Mouse (Mus musculus) forebrain, embryonic 15.5 days (tissue): ENCODE data around the gene Glud1. TPM values are rescaled to one million over a fixed set of nuclear protein-coding genes. Genes with fewer than 3 reads are reported as not detected.

Experiments used
- ATAC-seq: fragments of 200-750 bp; cut with Nextera tagmentation; replicated peaks from 2 replicates; pipeline ENCODE4 v1.8.0; 2017; ENCODE audit warnings: mild to moderate bottlenecking, moderate TSS enrichment, moderate library complexity
- H3K27ac ChIP-seq: fragments of 300-500 bp; sonication (generic); replicated peaks from 2 replicates; pipeline ENCODE4 v1.5.1; 2015; ENCODE audit warnings: mild to moderate bottlenecking, inconsistent platforms
- H3K27me3 ChIP-seq: fragments of 300-500 bp; sonication (generic); 2 replicates; pipeline ENCODE4 v1.6.1; 2015; ENCODE audit warnings: inconsistent platforms
- H3K36me3 ChIP-seq: fragments of 300-500 bp; sonication (generic); 2 replicates; pipeline ENCODE4 v1.6.1; 2015; ENCODE audit warnings: mild to moderate bottlenecking, inconsistent platforms
- H3K4me1 ChIP-seq: fragments of 300-500 bp; sonication (generic); 2 replicates; pipeline ENCODE4 v1.6.1; 2015; ENCODE audit warnings: inconsistent platforms
- H3K4me2 ChIP-seq: fragments of 300-500 bp; sonication (generic); replicated peaks from 2 replicates; pipeline ENCODE4 v1.6.1; 2015; ENCODE audit warnings: mild to moderate bottlenecking, inconsistent platforms
- H3K4me3 ChIP-seq: fragments of 300-500 bp; sonication (generic); 2 replicates; pipeline ENCODE4 v1.5.1; 2015; ENCODE audit warnings: mild to moderate bottlenecking, inconsistent platforms
- H3K9ac ChIP-seq: fragments of 300-500 bp; sonication (generic); replicated peaks from 2 replicates; pipeline ENCODE4 v1.6.1; 2015; ENCODE audit warnings: mild to moderate bottlenecking, inconsistent platforms
- H3K9me3 ChIP-seq: fragments of 300-500 bp; sonication (generic); 2 replicates; pipeline ENCODE4 v1.6.1; 2016; ENCODE audit warnings: inconsistent platforms
- WGBS: fragments of 180-500 bp; shearing (Covaris S2); methylation state at CpG from one replicate; pipeline ENCODE4 v1.1.7; 2015; ENCODE audit warnings: mixed read lengths; 5-methylcytosine and 5-hydroxymethylcytosine counted together
- polyA plus RNA-seq: library from polyadenylated mRNA; unstranded; fragments of >200 nt; fragmentation: Nextera tagmentation; extraction: Ambion mirVana; gene quantifications from 2 replicates; pipeline ENCODE4 v1.2.1, GENCODE M21; 2015

The Glud1 gene
- polyA plus RNA-seq, 1 experiment from 2014 or later: 100 TPM

DNA sequence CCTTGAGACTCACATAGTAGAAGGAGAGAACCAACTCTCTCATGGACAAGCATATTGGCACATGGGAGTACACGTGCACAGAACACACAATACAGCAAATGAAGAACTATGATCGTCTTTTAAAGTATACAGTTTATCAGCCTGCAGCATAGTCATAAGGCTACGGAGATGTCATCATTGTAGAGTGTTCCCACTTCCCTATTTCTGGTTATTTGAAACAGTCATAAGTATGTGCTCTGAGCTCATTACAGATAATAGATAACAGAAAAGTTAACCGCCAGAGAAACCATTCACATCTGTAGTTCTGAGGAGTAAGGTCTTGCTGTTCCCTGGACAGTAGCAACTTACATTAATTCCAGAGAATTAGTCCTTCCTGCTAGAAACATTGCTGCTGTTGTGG lies 32.6 kb downstream of the Glud1 start:
- H3K27ac ChIP-seq: no peak overlapping the region
- no peaks in the 10 kb centered on the region for H3K4me1 ChIP-seq
- H3K9ac ChIP-seq: no peak overlapping the region
- no peak overlapping the region for H3K4me3 ChIP-seq
- 93% methylated on average over 4 of the region's 4 CpGs for WGBS
- ATAC-seq: no peak
- H3K27me3 ChIP-seq: no peaks in the 10 kb centered on the region
- no peak overlapping the region for H3K4me2 ChIP-seq
- H3K9me3 ChIP-seq: no peaks in the 10 kb centered on the region
- peaks cover 55% of the 10 kb centered on the region for H3K36me3 ChIP-seq

DNA sequence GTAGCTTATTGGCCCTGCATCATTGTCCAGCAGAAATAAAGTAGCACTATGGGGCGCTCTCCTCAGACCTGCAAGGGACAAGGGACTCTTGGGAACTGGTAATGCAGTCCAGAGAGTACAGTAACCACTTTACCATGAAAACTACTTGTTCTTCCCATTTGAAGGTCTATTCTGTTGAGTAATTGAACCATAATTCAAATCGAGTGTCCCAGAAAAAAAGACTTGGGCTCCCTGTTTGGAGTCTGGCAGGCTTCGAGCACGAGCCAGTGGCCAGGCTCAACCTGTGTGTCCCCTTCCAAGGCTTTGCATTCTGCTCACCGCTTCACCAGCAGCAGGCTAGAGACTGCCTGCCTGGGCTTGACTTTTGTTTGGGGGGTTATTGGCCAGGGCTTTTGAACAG lies 33.8 kb downstream of the Glud1 start:
- H3K9me3 ChIP-seq: no peaks in the 10 kb centered on the region
- no peaks in the 10 kb centered on the region for H3K4me1 ChIP-seq
- H3K27ac ChIP-seq: no peak overlapping the region
- 65% methylated on average over 5 of the region's 5 CpGs for WGBS
- ATAC-seq: no peak
- no peak overlapping the region for H3K4me3 ChIP-seq
- no peak overlapping the region for H3K4me2 ChIP-seq
- H3K36me3 ChIP-seq: peaks cover 43% of the 10 kb centered on the region
- no peak overlapping the region for H3K9ac ChIP-seq
- H3K27me3 ChIP-seq: no peaks in the 10 kb centered on the region

DNA sequence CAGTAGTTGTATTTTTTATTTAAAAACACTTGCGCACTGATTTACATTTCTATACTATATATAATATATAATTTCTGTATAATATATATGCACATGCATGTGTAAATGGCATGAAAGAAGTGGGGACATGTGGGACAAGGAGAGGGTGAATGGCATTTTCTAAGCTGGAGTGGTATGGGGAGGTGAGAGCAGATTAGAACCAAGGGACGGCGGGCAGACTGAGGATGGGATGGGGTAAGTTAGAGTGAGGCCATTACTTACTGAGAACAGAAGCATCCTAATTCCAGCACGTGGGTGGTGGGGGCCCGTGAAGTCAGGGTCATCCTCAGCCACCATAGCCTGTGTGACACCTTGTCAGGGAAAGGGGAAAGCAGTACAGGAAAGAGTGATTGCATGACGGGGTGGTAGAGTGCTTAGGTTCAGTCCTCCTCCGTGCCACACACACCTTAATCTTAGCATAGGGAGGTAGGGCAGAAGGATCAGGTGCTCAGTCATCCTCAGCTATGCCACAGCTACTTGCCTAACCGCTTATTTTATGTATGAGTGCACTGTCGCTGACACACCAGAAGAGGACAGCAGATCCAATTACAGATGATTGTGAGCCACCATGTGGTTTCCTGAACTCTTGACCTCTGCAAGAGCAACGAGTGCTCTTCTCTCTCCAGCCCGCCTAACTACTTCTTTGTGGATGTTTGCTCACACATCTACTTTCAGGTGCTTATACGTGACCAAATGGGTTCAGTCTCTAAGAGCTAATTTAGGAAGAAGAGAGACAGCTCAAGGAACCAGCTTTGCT lies 35.4 kb downstream of the Glud1 start:
- Histone ChIP-seq H3K9ac (no peak overlapping the region), H3K4me1 (no peaks in the 10 kb centered on the region), H3K27me3 (no peaks in the 10 kb centered on the region), H3K4me3 (no peak overlapping the region), H3K36me3 (peaks cover 30% of the 10 kb centered on the region), H3K9me3 (no peaks in the 10 kb centered on the region), H3K4me2 (no peak overlapping the region), H3K27ac (no peak overlapping the region)
- ATAC-seq: peak; percentile 46; the same call in 1 of the 2 replicates
- WGBS: 67% methylated on average over 12 of the region's 12 CpGs

DNA sequence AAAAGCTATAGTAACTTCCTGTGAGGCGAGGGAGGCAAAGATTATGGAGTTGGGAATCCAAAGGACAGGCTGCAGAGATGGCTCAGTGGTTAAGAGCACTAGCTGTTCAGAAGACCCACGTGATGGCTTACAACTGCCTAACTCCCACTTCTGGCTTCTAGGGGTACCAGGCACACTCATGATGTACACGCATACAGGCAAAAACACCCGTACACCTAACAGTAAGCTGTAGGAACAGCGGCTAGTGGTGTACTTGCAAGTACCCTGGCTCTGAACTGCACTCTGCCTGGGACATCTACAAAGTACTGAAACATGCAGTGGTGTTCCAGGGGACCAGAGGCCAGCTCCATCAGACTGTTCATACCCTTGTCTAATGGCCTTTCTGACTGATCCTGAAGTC lies 36.6 kb downstream of the Glud1 start:
- Histone ChIP-seq H3K4me1 (no peaks in the 10 kb centered on the region), H3K27ac (no peak overlapping the region), H3K4me3 (no peak overlapping the region), H3K27me3 (no peaks in the 10 kb centered on the region), H3K9me3 (no peaks in the 10 kb centered on the region), H3K4me2 (no peak overlapping the region), H3K9ac (no peak overlapping the region), H3K36me3 (peaks cover 20% of the 10 kb centered on the region)
- no peak for ATAC-seq
- 90% methylated on average over 5 of the region's 5 CpGs for WGBS

DNA sequence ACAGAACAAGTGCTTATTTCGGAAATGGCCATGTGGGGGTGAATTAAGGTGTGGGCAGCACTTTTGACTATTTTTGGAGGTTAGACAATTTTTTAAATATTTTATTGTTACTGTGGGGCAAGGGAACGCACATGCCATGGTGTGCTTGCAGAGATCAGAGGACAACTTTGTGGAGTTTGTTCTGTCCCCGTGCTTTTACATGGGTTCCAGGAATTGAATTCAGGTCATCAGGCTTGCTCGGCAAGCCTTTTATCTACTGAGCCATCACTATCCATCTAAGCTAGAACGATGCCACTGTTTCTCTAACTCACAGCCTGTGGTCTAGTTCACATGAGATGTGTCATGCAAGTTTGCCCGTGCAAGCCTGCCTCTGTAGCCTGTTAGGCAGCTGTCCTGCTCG lies 37.8 kb downstream of the Glud1 start:
- no peak for ATAC-seq
- H3K36me3 ChIP-seq: peaks cover 8% of the 10 kb centered on the region
- H3K9ac ChIP-seq: no peak overlapping the region
- H3K4me3 ChIP-seq: no peak overlapping the region
- WGBS: 84% methylated on average over 7 of the region's 7 CpGs
- no peaks in the 10 kb centered on the region for H3K9me3 ChIP-seq
- no peak overlapping the region for H3K4me2 ChIP-seq
- H3K4me1 ChIP-seq: no peaks in the 10 kb centered on the region
- H3K27ac ChIP-seq: no peak overlapping the region
- no peaks in the 10 kb centered on the region for H3K27me3 ChIP-seq

DNA sequence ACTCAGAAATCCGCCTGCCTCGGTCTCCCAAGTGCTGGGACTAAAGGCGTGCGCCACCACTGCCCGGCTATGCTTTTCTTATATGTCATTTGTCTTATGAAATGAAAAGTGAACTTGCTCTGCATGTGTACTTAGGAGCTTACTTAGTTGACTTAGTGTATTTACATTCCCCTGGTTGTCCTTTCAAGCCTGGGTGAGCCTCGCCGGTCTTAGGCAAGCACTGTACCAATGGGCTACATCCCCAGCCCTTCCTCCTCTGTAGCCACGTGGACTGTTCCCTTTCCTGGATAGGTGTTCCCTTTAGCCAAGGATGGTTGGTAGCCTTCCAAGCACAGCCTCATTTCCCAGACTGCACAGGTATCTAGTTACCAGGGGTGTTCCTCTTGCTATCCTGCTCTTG lies 38.5 kb downstream of the Glud1 start:
- H3K36me3 ChIP-seq: peaks cover 5% of the 10 kb centered on the region; the same call in 1 of the 2 replicates
- no peak overlapping the region for H3K27ac ChIP-seq
- no peak overlapping the region for H3K4me2 ChIP-seq
- no peak overlapping the region for H3K9ac ChIP-seq
- H3K27me3 ChIP-seq: no peaks in the 10 kb centered on the region
- no peak overlapping the region for H3K4me3 ChIP-seq
- WGBS: 87% methylated on average over 8 of the region's 8 CpGs
- no peaks in the 10 kb centered on the region for H3K4me1 ChIP-seq
- no peak for ATAC-seq
- no peaks in the 10 kb centered on the region for H3K9me3 ChIP-seq

DNA sequence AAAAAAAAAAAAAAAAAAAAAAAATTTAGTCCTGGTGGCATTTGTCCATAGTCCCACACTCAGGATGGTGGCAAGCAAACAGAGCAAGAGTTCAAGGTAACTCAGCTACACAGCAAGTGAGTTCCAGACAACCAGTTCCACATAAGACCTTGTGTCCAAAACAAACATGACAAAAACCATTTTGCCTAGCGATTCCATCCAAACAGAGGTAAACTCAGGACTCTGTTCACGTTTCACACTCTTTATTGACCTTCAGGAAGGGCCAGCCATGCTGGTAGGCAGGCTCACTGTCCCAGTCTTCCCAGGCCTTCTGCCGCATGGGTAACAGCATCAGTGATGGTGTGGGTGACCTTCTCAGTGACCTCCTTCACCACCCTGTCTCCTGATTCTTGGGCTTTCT lies 41.1 kb downstream of the Glud1 start:
- Histone ChIP-seq H3K9me3 (no peaks in the 10 kb centered on the region), H3K36me3 (no peaks in the 10 kb centered on the region), H3K4me3 (no peak overlapping the region), H3K9ac (no peak overlapping the region), H3K4me1 (no peaks in the 10 kb centered on the region), H3K27ac (no peak overlapping the region), H3K27me3 (no peaks in the 10 kb centered on the region), H3K4me2 (no peak overlapping the region)
- WGBS: 78% methylated on average over 3 of the region's 3 CpGs
- no peak for ATAC-seq

DNA sequence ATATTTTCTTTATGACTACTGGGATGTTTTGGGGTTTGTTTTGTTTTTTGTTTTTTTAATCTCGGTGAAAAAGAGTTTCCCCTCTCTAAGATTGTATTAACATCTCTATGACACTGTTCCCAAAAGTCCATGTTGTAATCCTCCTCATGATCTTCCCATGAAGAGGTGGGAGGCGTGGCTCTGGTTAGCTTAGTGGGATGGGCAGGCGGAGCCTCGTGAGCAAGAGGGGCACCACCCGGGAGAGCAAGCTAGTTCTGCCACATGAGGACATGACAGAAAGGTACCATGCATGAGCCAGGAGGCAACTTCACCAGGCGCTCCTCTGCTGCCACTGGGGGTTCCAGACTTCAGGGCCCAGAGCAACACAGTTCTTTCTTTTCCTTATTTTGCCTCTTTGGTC lies 42.0 kb downstream of the Glud1 start:
- 69% methylated on average over 6 of the region's 6 CpGs for WGBS

DNA sequence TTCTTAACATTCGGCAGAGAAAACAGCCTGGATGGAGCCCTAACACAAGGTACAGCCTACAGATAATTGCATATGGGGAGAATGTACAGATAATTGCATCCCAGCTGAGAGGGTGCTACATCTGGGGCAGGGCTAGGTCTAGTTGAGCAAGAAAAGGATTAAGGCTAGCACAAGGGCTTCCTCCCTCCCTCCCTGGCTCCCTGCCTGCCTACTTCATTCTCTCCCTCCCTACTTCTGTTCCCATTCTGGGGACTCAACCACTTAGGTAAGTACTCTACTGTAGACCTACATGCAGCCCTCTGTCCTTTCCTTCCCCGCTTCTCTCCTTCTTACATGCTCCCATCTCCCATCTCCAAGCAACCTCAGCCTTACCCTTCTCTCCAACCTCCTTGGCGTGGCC lies 42.8 kb downstream of the Glud1 start:
- H3K27me3 ChIP-seq: no peaks in the 10 kb centered on the region
- no peaks in the 10 kb centered on the region for H3K9me3 ChIP-seq
- H3K4me3 ChIP-seq: no peak overlapping the region
- WGBS: 84% methylated on average over 3 of the region's 3 CpGs
- H3K4me1 ChIP-seq: no peaks in the 10 kb centered on the region
- H3K4me2 ChIP-seq: no peak overlapping the region
- no peak overlapping the region for H3K27ac ChIP-seq
- ATAC-seq: no peak
- no peaks in the 10 kb centered on the region for H3K36me3 ChIP-seq
- H3K9ac ChIP-seq: no peak overlapping the region

More for the DNA sequence above, 42.0 kb downstream of the Glud1 start:
- H3K4me1 ChIP-seq: no peaks in the 10 kb centered on the region
- no peak overlapping the region for H3K4me3 ChIP-seq
- ATAC-seq: no peak
- no peak overlapping the region for H3K4me2 ChIP-seq
- H3K9me3 ChIP-seq: no peaks in the 10 kb centered on the region
- no peaks in the 10 kb centered on the region for H3K36me3 ChIP-seq
- no peak overlapping the region for H3K9ac ChIP-seq
- no peaks in the 10 kb centered on the region for H3K27me3 ChIP-seq
- H3K27ac ChIP-seq: no peak overlapping the region

DNA sequence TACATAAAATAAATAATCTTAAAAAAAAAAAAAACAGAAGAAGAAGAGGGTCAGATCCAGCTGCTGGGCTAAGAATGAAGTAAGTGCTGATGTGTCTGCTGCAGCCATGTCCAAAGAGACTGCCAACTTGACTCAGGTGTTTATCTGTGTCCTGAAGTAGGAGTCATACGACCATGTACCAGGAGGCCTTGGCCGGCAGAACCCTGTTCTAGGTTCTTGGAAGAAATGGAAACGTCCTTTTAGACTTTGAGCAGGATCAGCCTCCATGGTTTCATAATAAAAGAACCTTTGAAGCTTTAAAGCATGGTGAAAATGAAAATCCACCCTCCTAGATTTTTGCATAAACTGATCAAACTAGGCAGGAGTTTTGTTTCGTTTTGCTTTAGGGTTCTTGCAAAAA lies 43.9 kb downstream of the Glud1 start:
- Histone ChIP-seq H3K27ac (no peak overlapping the region), H3K36me3 (no peaks in the 10 kb centered on the region), H3K27me3 (no peaks in the 10 kb centered on the region), H3K9ac (no peak overlapping the region), H3K9me3 (no peaks in the 10 kb centered on the region), H3K4me3 (no peak overlapping the region), H3K4me2 (no peak overlapping the region), H3K4me1 (no peaks in the 10 kb centered on the region)
- ATAC-seq: no peak
- 85% methylated on average over 4 of the region's 4 CpGs for WGBS

DNA sequence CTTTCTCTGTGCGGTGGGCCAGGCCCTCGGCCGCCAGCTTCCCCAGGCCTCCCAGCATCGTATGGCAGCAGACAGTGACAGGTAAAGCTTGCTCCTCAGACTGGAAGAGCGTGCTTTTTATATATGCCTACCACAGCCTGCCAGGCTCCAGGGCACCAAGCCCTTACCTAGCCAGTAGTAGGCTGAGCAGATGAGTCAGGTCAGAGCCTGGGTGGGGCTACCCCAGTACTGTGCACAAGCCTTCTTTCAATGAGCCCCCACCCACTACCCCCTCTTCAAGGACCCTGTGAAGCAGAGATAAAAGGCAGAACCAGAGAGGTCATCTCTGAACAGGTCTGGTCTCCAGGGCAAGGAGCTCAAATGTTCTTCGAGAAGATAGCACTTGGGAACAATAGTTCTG lies 44.8 kb downstream of the Glud1 start, which contains the start of gene Fam25c:
Gene Fam25c (minus strand): TSS at position 133 of the 400 bp plus-strand sequence.
- no peaks in the 10 kb centered on the region for H3K27me3 ChIP-seq
- WGBS: 87% methylated on average over 6 of the region's 6 CpGs
- H3K4me3 ChIP-seq: no peak within 1 kb of the TSS
- H3K4me2 ChIP-seq: no peak within 1 kb of the TSS
- no peak within 1 kb of the TSS for H3K9ac ChIP-seq
- H3K4me1 ChIP-seq: no peaks in the 10 kb centered on the region
- H3K36me3 ChIP-seq: no peaks in the 10 kb centered on the region
- peak; percentile 51; the same call in 1 of the 2 replicates for ATAC-seq
- H3K9me3 ChIP-seq: no peaks in the 10 kb centered on the region
- H3K27ac ChIP-seq: no peak within 1 kb of the TSS

DNA sequence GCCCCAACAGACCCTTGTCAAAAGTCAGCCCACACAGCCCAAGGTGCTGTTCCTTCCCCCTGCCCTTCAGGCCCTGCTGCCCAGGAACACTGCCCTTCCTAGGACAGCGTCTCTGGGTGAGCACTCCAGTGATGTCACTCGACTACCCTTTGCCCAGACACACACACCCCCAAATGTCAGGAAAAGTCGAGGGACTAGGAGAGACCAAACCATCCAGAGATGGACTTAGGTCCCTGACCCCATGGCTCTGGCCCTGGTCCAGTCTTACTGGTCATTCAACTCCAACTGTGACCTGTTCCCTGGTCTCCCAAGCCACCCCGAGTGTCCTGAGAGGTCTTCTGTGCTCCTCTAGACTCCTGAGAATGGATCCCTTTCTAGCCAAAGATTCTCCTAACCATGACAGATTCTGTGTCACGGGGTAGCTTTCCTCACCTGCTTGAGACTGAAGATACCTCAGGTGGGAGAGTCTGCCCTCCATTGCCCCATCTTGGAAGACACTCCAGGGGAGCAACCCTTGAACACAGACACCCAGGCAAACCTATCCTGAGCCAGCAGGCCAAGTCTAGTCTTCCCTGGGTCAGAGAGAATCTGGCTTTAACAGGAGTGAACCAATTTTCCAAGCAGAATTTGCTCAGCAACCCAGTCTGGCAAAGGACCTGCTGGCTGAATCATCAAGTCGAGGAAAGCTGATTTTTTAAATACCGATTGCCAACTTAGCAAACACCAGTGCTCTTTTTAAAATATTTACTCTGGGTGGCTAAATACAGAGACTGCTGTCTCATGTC lies 47.3 kb downstream of the Glud1 start:
- 73% methylated on average over 7 of the region's 7 CpGs for WGBS

More for the DNA sequence above, 47.3 kb downstream of the Glud1 start:
- Histone ChIP-seq H3K4me2 (no peak overlapping the region), H3K4me3 (no peak overlapping the region), H3K4me1 (no peaks in the 10 kb centered on the region), H3K9me3 (no peaks in the 10 kb centered on the region), H3K27ac (no peak overlapping the region), H3K9ac (no peak overlapping the region), H3K36me3 (no peaks in the 10 kb centered on the region), H3K27me3 (no peaks in the 10 kb centered on the region)
- ATAC-seq: no peak
